Mouse (Mus musculus) right cerebral cortex, postnatal 4 days (tissue): ENCODE data around the gene Atxn7l3.

Source experiments
- DNase-seq: peaks from one replicate; pipeline ENCODE4 v3.0.0-alpha.2; 2022

Atxn7l3 gene

GRCm38 (mm10) chr11:102318576-102319409 is 22.4 kb upstream of the Atxn7l3 start:
- DNase-seq: peak; percentile 56

- DNase-seq: peak; percentile 74
These were observed 21.6 kb upstream of the Atxn7l3 start for GRCm38 (mm10) chr11:102317901-102318575.

- peak; percentile 59 for DNase-seq
These were observed 21.0 kb upstream of the Atxn7l3 start for GRCm38 (mm10) chr11:102317298-102317900.

GRCm38 (mm10) chr11:102316572-102317297 is 20.3 kb upstream of the Atxn7l3 start:
- DNase-seq: peak; percentile 83

GRCm38 (mm10) chr11:102315690-102316571 is 19.5 kb upstream of the Atxn7l3 start:
- DNase-seq: no peak

GRCm38 (mm10) chr11:102314321-102314720 is 17.9 kb upstream of the Atxn7l3 start:
- no peak for DNase-seq

GRCm38 (mm10) chr11:102312586-102312985 is 16.2 kb upstream of the Atxn7l3 start:
- no peak for DNase-seq

DNA sequence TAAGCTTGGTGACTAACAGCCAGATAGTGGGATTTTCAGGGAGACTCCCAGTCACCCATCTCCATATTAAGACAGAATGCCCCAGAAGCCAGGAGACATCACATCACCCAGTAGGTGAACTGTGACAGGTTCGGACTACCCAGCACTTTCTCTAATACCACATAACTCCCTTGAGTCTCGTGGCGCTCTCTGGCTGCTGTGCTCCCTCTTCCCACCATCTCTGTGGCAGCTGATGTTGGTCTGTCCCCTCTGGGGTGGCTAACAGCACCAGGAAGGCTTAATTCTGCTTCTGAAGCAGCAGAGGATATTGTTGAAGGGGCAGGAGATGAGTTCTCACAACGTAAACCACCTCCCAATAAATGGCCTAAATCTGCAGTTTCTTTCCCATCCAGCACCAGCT is 15.5 kb upstream of the Atxn7l3 start:
- DNase-seq: no peak

GRCm38 (mm10) chr11:102310768-102311695 is 14.6 kb upstream of the Atxn7l3 start:
- no peak for DNase-seq

GRCm38 (mm10) chr11:102309821-102310617 is 13.6 kb upstream of the Atxn7l3 start:
- DNase-seq: no peak

DNA sequence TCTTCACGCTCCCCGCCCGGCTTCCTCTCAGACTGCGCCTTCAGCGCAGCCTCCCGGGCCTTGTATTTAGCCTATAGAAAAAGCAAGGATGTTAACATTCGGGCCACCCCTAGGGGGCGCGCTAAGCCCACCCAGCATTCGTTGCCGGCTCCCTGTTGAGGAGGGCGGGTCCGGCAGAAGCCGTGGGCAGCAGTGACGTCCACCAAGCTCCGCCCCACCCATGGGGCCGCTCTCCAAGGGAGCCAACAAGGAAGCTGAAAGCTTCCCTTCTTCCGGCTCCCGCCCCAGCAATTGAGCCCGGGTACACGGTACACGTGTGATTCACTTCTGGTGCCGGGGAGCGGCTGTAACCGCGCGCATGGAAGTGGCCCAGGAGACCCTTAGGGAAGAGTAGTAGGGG is 12.5 kb upstream of the Atxn7l3 start:
- DNase-seq: peak; percentile 97

DNA sequence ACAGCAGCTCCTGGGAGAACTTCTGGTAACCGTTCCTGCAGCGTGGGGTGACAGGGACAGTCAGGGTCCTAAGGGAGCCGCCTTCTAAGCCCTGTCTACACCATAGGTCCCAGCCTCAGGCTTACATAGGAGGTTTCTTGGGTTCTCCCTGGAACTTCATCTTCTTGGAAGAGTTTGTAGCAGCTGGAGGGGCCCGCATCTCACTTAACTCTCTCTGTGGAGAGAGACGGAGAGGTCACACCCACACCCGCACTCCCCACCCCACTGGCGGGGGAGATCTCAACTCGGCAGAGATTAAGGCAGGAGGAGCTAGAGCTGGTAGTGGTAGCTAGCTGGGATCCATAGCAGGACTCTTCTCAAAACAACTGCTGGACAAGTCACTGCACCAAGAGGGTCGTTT is 11.7 kb upstream of the Atxn7l3 start:
- DNase-seq: no peak

- no peak for DNase-seq
These were observed 8.9 kb upstream of the Atxn7l3 start for GRCm38 (mm10) chr11:102305359-102305758.

GRCm38 (mm10) chr11:102304141-102304540 is 7.7 kb upstream of the Atxn7l3 start:
- DNase-seq: no peak

GRCm38 (mm10) chr11:102299839-102300238 is 3.4 kb upstream of the Atxn7l3 start:
- peak; percentile 69 for DNase-seq

DNA sequence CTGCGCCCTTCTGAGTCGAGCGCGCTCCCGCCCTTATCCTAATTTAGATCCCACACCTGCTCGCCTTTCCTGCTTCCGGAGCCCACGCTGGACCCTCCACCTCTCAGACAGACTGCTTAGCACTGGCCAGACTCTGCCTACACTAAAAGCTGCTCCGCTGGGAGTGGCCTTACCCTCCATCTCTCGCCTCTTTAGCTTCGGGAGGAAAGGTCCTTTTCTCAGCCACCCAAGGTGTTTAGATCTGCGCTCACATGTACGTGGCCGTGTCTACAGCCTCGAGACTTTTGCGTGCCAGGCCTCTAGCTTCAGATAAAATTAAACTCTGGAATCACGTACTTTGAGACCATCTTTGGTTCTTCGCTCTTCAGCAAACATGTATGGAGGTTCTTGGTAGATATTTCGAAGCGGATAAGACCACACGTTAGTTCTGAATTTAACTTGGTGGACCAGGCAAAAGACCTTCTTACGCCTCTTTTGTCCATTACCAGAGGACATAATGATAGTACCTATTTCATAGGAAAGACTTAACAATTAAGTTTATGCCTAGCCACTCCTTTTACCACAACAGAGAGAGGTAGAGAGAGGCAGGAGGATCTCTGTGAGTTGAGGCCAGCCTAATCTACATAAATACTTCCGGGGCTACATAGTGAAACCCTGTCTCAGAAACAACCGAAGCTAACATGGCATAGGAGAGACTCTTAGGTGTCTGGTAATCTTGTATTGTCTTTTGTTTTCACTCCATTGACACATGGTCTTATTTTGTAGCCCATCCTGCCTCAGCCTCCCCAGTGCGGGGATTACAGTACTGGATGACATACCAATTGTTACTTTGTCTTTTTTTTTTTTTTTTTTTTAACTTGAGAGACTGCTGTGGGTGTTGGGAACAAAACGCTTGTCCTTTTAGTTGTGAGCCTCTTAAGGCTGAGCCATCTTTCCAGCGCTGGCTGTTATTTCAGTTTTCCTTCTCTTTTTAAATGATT is 1.4 kb upstream of the Atxn7l3 start:
- DNase-seq: no peak

- DNase-seq: peak; percentile 58
These were observed 596 bp downstream of the Atxn7l3 start for GRCm38 (mm10) chr11:102295598-102296471.
